Mouse (Mus musculus): ENCODE results near the gene Pi16. TPM values are rescaled to one million over a fixed set of nuclear protein-coding genes. Genes with fewer than 3 reads are reported as not detected.

Pi16 gene
- polyA plus RNA-seq, 1 experiment from 2014 or later: 1.9 TPM

GRCm38 (mm10) chr17:29323625-29324024, 6.1 kb downstream of the Pi16 start:
- no peak for DNase-seq (ENCODE audit: low spot score)
- Histone ChIP-seq H3K27ac (no peak overlapping the region), H3K9me3 (no peaks in the 10 kb centered on the region), H3K4me1 (peaks cover 60% of the 10 kb centered on the region), H3K27me3 (ENCODE audit: insufficient read depth, poor library complexity, severe bottlenecking) (peaks cover 87% of the 10 kb centered on the region), H3K36me3 (no peaks in the 10 kb centered on the region), H3K4me3 (no peak overlapping the region)
- 62% methylated on average over 3 of the region's 3 CpGs for WGBS

GRCm38 (mm10) chr17:29325831-29326230, 8.4 kb downstream of the Pi16 start:
- no peak for DNase-seq (ENCODE audit: low spot score)
- Histone ChIP-seq H3K27ac (peak overlapping the region; percentile 26; the same call in 1 of the 2 replicates), H3K27me3 (ENCODE audit: insufficient read depth, poor library complexity, severe bottlenecking) (peaks cover 73% of the 10 kb centered on the region), H3K9me3 (no peaks in the 10 kb centered on the region), H3K4me3 (peak overlapping the region; percentile 56), H3K4me1 (peaks cover 47% of the 10 kb centered on the region), H3K36me3 (peaks cover 12% of the 10 kb centered on the region)
- 56% methylated on average over 13 of the region's 13 CpGs for WGBS

- H3K9me3 ChIP-seq: no peaks in the 10 kb centered on the region
- no peak for DNase-seq (ENCODE audit: low spot score)
- 15% methylated on average over 52 of the region's 52 CpGs for WGBS
- H3K27me3 ChIP-seq (ENCODE audit: insufficient read depth, poor library complexity, severe bottlenecking): peaks cover 63% of the 10 kb centered on the region
- H3K27ac ChIP-seq: peak overlapping the region; percentile 26; the same call in 1 of the 2 replicates
- peaks cover 18% of the 10 kb centered on the region for H3K36me3 ChIP-seq
- H3K4me3 ChIP-seq: peak overlapping the region; percentile 56
- peaks cover 53% of the 10 kb centered on the region for H3K4me1 ChIP-seq
Measured at GRCm38 (mm10) chr17:29326531-29327529, 9.3 kb downstream of the Pi16 start.

- no peak overlapping the region for H3K27ac ChIP-seq
- peaks cover 54% of the 10 kb centered on the region for H3K27me3 ChIP-seq (ENCODE audit: insufficient read depth, poor library complexity, severe bottlenecking)
- 79% methylated on average over 9 of the region's 9 CpGs for WGBS
- peaks cover 52% of the 10 kb centered on the region for H3K4me1 ChIP-seq
- H3K36me3 ChIP-seq: peaks cover 27% of the 10 kb centered on the region
- no peak for DNase-seq (ENCODE audit: low spot score)
- no peaks in the 10 kb centered on the region for H3K9me3 ChIP-seq
- H3K4me3 ChIP-seq: no peak overlapping the region
Measured at GRCm38 (mm10) chr17:29327691-29328090, 10.2 kb downstream of the Pi16 start.

- Histone ChIP-seq H3K9me3 (no peaks in the 10 kb centered on the region), H3K4me3 (no peak overlapping the region), H3K27me3 (ENCODE audit: insufficient read depth, poor library complexity, severe bottlenecking) (peaks cover 34% of the 10 kb centered on the region), H3K27ac (no peak overlapping the region), H3K4me1 (peaks cover 56% of the 10 kb centered on the region), H3K36me3 (peaks cover 48% of the 10 kb centered on the region)
- DNase-seq (ENCODE audit: low spot score): no peak
- WGBS: 80% methylated on average over 3 of the region's 3 CpGs
Measured at GRCm38 (mm10) chr17:29330221-29330620, 12.7 kb downstream of the Pi16 start.

GRCm38 (mm10) chr17:29330671-29331410, 13.4 kb downstream of the Pi16 start:
- H3K27me3 ChIP-seq (ENCODE audit: insufficient read depth, poor library complexity, severe bottlenecking): peaks cover 31% of the 10 kb centered on the region
- H3K9me3 ChIP-seq: no peaks in the 10 kb centered on the region
- H3K4me1 ChIP-seq: peaks cover 55% of the 10 kb centered on the region
- 15% methylated on average over 5 of the region's 5 CpGs for WGBS
- peaks cover 55% of the 10 kb centered on the region for H3K36me3 ChIP-seq
- H3K27ac ChIP-seq: no peak overlapping the region
- no peak overlapping the region for H3K4me3 ChIP-seq
- no peak for DNase-seq (ENCODE audit: low spot score)

- no peak overlapping the region for H3K27ac ChIP-seq
- no peak for DNase-seq (ENCODE audit: low spot score)
- no peak overlapping the region for H3K4me3 ChIP-seq
- WGBS: 77% methylated on average over 4 of the region's 4 CpGs
- peaks cover 69% of the 10 kb centered on the region for H3K36me3 ChIP-seq
- H3K27me3 ChIP-seq (ENCODE audit: insufficient read depth, poor library complexity, severe bottlenecking): peaks cover 17% of the 10 kb centered on the region
- H3K9me3 ChIP-seq: no peaks in the 10 kb centered on the region
- H3K4me1 ChIP-seq: peaks cover 41% of the 10 kb centered on the region
Measured at GRCm38 (mm10) chr17:29332186-29332685, 14.8 kb downstream of the Pi16 start.

- no peaks in the 10 kb centered on the region for H3K9me3 ChIP-seq
- no peak overlapping the region for H3K4me3 ChIP-seq
- no peak for DNase-seq (ENCODE audit: low spot score)
- H3K27ac ChIP-seq: no peak overlapping the region
- no peaks in the 10 kb centered on the region for H3K27me3 ChIP-seq (ENCODE audit: insufficient read depth, poor library complexity, severe bottlenecking)
- H3K4me1 ChIP-seq: peaks cover 25% of the 10 kb centered on the region
- H3K36me3 ChIP-seq: peaks cover 91% of the 10 kb centered on the region
- WGBS: 87% methylated on average over 19 of the region's 19 CpGs
Measured at GRCm38 (mm10) chr17:29336266-29336990, 18.9 kb downstream of the Pi16 start.

- no peaks in the 10 kb centered on the region for H3K27me3 ChIP-seq (ENCODE audit: insufficient read depth, poor library complexity, severe bottlenecking)
- no peak for DNase-seq (ENCODE audit: low spot score)
- 88% methylated on average over 9 of the region's 9 CpGs for WGBS
- H3K27ac ChIP-seq: no peak overlapping the region
- no peak overlapping the region for H3K4me3 ChIP-seq
- peaks cover 26% of the 10 kb centered on the region for H3K4me1 ChIP-seq
- H3K9me3 ChIP-seq: no peaks in the 10 kb centered on the region
- H3K36me3 ChIP-seq: peaks cover 82% of the 10 kb centered on the region
Measured at GRCm38 (mm10) chr17:29337979-29338823, 20.7 kb downstream of the Pi16 start.

GRCm38 (mm10) chr17:29339170-29339768, 21.8 kb downstream of the Pi16 start:
- H3K27ac ChIP-seq: peak overlapping the region; percentile 65; the same call in 1 of the 2 replicates
- WGBS: 79% methylated on average over 11 of the region's 11 CpGs
- H3K36me3 ChIP-seq: peaks cover 82% of the 10 kb centered on the region
- H3K27me3 ChIP-seq (ENCODE audit: insufficient read depth, poor library complexity, severe bottlenecking): no peaks in the 10 kb centered on the region
- H3K4me3 ChIP-seq: no peak overlapping the region
- no peak for DNase-seq (ENCODE audit: low spot score)
- peaks cover 29% of the 10 kb centered on the region for H3K4me1 ChIP-seq
- no peaks in the 10 kb centered on the region for H3K9me3 ChIP-seq

- Histone ChIP-seq H3K4me3 (no peak overlapping the region), H3K36me3 (peaks cover 77% of the 10 kb centered on the region), H3K4me1 (peaks cover 37% of the 10 kb centered on the region), H3K9me3 (no peaks in the 10 kb centered on the region), H3K27me3 (ENCODE audit: insufficient read depth, poor library complexity, severe bottlenecking) (no peaks in the 10 kb centered on the region), H3K27ac (peak overlapping the region; percentile 90)
- no peak for DNase-seq (ENCODE audit: low spot score)
- WGBS: 79% methylated on average over 18 of the region's 18 CpGs
Measured at GRCm38 (mm10) chr17:29340406-29341261, 23.2 kb downstream of the Pi16 start.

Data from heart, embryonic 10.5 days (tissue).